Mouse (Mus musculus): Measurements from ENCODE around the gene Ctsw.

The Ctsw gene

DNA sequence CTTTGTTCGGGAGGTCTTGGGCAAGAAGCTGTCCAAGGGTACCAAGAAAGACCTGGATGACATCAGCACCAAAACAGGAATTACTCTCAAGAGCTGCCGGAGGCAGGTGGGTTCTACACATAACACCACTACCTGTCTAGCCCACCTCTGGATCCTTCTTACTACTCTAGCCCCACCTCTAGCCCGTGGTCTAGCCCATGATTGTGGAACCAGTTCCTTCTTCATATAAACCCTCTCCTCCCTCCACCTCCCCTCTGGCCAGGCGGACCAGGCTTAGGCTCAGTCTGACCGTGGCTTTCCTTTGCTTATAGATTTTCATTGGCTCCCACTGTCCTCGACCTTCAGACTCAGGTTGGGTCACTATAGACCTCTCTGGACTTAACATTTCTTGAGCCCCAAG, 6.9 kb downstream of the Ctsw start:
- no peak for DNase-seq

DNA sequence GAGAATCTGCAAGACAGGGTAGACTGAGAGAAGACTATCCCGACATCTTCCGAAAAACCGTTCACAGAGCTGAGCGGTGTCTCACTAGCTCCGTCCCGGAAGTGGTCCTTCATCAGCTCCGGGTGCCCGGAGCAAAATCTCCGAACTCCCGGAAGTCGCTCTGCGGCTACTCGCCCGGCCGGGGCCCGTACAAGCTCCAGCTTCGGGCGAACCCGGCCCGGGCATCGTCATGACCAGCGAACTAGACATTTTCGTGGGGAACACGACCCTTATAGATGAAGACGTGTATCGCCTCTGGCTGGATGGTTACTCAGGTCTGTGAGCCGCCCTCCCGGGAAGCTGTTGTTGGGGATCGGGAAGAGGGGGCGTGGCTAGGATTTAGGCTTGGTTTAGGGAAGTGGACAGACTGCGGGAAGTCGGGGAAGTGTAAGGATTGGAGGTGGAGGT, 7.8 kb downstream of the Ctsw start, which contains the start of gene Fibp:
Gene Fibp, plus strand, starts transcription at position 151 of the 447 bp plus-strand sequence.
- peak; percentile 86 for DNase-seq

- no peak for DNase-seq
Measured at GRCm38 (mm10) chr19:5459896-5460295, 8.4 kb downstream of the Ctsw start.

GRCm38 (mm10) chr19:5459019-5459418, 9.3 kb downstream of the Ctsw start:
- peak; percentile 64 for DNase-seq

DNA sequence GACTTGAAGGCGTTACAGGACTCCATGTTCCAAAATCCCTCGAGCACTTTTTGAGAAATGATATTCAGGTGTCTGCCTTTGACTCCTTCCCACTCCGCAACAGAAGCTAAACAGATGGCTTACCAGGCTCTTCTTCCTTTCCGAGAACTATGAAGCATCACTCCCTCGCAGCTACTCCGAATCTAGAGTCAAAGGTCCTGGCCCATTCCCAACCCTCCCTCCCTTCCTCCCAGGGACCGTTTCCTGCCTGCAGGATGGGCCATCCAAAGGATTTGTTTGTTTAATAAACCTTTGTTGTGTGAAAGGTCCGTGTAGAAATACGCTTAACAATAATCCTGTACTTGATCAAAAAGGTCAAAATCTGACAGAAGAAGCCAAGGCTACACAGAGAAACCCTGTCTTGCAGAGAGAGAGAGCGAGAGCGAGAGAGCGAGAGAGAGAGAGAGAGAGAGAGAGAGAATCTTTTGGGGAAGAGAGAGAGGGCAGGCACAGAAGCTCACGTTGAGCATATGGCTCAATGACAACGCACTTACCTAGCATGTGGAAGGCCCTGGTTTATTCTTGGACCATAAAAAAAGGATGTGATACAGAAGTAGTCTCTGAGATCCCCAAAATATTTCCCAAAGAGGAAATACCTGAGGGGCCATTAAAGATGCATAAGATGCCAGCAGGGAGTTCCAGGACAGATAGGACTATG, 10.4 kb downstream of the Ctsw start, which contains the start of gene Ccdc85b:
Gene Ccdc85b, minus strand, starts transcription at position 149 of the 697 bp plus-strand sequence.
- no peak for DNase-seq

GRCm38 (mm10) chr19:5456922-5457745, 11.2 kb downstream of the Ctsw start:
- DNase-seq: peak; percentile 95

GRCm38 (mm10) chr19:5456241-5456921, 11.9 kb downstream of the Ctsw start:
- DNase-seq: peak; percentile 44

DNA sequence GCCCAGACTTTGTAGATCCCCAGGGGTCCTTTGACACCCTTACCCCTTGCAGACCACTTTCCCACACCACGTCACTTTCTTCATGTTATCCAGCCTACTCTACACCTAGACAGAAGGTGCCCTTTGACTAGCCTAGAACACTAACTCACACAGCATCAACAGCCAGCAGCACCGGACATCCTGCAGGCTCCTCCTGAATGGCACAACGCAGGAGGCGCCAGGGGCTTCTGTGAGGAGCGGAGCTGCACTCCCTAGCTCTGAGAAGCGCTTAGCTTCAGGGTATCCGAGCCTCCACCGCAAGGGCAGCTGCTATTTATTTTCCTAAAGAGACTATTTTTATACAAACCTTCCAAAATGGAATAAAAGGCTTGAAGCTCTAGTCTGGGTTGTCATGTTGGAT, 12.7 kb downstream of the Ctsw start:
- DNase-seq: no peak

DNA sequence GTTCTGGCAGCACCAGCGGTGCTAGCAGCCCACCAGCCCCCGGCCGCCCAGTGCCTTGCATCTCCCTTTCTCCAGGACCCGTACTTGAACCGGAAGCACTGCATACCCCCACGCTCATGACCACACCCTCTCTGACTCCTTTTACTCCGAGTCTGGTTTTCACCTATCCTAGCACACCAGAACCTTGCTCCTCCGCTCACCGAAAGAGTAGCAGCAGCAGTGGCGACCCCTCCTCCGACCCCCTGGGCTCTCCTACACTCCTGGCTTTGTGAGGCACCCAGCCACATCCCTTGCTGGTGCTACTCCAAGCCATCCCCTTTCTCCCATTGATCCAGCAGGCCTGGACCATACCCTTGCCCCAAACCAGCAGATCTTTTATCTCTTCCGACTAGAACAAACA, 13.3 kb downstream of the Ctsw start:
- no peak for DNase-seq

DNA sequence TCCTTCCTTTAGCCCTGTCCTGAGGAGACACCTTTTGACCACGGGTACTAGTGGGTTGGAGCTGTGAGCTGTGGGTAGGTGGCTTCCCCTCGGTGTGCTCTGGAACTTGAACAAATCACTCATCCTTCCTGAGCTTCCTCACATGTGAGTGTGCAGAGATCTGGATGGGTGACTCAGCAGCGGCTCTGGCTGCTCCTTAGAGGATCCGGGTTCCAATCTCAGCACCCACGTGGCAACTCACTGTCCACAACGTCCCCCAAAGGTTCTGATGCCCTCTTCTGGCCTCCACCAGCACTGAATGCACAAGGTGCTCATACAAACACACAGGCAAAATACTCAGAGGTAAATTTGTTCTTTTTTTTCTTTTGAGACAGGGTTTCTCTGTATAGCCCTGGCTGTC, 16.5 kb downstream of the Ctsw start:
- no peak for DNase-seq

- DNase-seq: no peak
Measured at GRCm38 (mm10) chr19:5449673-5450072, 18.6 kb downstream of the Ctsw start.

GRCm38 (mm10) chr19:5448354-5449150, 19.8 kb downstream of the Ctsw start:
- no peak for DNase-seq

GRCm38 (mm10) chr19:5447515-5448353, 20.6 kb downstream of the Ctsw start, which contains the start of gene Fosl1:
Gene Fosl1, plus strand, starts transcription at chr19:5447547.
- peak; percentile 60 for DNase-seq

- no peak for DNase-seq
Measured at GRCm38 (mm10) chr19:5445747-5446146, 22.6 kb downstream of the Ctsw start.

- peak; percentile 64 for DNase-seq
Measured at GRCm38 (mm10) chr19:5444954-5445353, 23.4 kb downstream of the Ctsw start.

DNA sequence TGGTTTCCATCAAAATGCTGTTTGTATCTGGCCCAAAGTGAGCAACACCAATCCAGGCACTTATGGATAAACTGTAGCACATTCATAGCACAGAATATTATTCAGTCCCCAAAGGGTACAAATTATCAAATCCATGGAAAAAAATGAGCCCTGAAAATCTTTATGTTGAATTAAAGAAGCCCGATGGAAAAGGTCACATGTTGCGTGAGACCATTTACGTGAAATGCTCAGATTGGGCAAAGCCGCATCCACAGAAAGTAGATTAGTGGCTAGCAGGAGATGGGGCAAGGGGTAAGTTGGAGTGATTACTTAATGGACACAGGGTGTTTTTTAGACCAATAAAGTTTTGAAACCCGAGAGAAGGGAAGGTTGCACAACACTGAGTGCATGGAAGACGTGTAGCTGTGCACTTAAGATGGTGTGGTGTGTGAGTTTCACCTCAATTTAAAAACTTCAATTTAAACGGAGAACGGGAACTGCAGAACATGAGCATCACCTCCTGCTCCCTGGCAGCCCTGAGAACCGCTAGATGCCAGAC, 23.9 kb downstream of the Ctsw start:
- no peak for DNase-seq

- DNase-seq: no peak
Measured at GRCm38 (mm10) chr19:5433951-5434350, 34.4 kb downstream of the Ctsw start.

DNA sequence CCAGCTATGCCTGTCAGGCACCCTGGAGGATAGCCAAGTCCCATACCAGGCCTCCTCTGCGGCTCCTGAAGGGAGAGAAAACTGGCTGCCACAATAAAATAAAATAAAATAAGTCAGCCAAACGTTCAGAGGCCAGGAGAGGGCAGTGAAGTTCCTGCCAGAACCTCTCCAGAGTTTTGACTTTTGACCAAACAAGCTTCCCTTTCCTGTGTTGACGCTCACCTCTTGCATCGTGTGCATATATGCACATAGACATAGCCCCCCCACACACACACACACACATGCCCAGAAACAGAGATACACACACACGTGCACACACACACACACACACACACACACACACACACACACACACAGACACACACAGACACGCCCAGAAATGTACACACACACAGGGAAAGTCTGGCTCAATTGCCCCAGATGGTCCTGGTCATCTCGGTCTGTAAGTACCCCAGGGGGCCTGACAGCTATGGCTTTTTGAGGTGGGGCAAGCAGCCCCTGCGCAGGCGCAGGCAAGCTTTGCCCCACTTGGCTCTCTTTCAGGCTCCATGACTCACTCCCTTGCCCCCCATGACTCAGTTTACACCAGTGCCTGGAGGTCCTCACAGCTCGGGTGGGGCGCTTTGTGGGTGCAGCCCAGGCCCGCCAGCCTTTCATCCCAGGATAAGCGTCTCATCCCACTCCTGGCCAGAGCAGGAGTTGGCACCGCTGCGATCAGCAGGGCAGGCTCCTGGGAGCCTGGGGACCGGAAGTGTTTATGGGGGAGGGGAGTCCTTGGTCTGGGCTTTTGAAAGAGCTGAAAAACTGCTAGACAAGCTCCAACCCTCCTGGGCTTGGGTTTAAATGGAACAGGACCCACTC, 35.1 kb downstream of the Ctsw start:
- peak; percentile 64 for DNase-seq

DNA sequence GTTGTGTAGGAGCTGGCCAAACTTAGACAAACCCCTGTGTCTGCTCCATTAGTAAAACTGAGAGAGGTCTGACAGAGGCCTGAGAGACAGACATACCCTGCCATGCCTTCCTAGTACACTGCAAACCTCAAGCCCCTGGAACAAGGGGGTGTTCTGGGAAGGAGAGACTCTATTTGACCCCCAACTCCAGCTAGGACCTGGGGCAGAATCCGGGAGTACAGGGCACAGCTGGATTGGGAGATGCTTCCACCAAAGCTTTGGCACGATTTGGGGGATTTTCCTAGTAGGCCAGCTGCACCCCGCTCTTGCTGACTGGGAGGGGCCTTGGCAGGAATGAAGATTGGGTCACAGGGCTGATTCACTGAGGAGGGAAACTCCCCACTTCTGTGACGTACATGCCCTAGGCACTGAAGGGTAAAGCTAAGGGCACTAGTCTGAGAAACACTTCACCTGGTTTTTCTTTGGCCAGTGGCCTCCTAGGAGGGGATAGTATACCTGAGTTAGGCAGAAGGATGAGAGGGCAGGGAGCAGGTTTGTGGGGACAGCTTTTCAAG, 36.3 kb downstream of the Ctsw start:
- no peak for DNase-seq

- no peak for DNase-seq
Measured at GRCm38 (mm10) chr19:5430408-5430807, 37.9 kb downstream of the Ctsw start.

All from kidney, adult 11 months (tissue).